Mouse (Mus musculus): ENCODE data around the gene Sh3rf3. TPM values are rescaled to one million over a fixed set of nuclear protein-coding genes. Genes with fewer than 3 reads are reported as not detected.

Sh3rf3 gene
- polyA plus RNA-seq, 1 experiment from 2014 or later: 0.03 TPM

GRCm38 (mm10) chr10:58995132-58995531 is 182.0 kb downstream of the Sh3rf3 start:
- H3K4me1 ChIP-seq (replicated peaks): no peaks in the 10 kb centered on the region
- ATAC-seq (ENCODE audit: insufficient read depth): no peak
- H3K36me3 ChIP-seq (replicated peaks): no peaks in the 10 kb centered on the region
- no peak overlapping the region for H3K4me2 ChIP-seq
- H3K27ac ChIP-seq (replicated peaks): no peak overlapping the region
- no peaks in the 10 kb centered on the region for H3K27me3 ChIP-seq
- no peak overlapping the region for H3K4me3 ChIP-seq (replicated peaks)
- H3K9ac ChIP-seq: no peak overlapping the region
- no peaks in the 10 kb centered on the region for H3K9me3 ChIP-seq (replicated peaks)
- WGBS (ENCODE audit: insufficient replicate concordance): 51% methylated on average over 3 of the region's 3 CpGs

DNA sequence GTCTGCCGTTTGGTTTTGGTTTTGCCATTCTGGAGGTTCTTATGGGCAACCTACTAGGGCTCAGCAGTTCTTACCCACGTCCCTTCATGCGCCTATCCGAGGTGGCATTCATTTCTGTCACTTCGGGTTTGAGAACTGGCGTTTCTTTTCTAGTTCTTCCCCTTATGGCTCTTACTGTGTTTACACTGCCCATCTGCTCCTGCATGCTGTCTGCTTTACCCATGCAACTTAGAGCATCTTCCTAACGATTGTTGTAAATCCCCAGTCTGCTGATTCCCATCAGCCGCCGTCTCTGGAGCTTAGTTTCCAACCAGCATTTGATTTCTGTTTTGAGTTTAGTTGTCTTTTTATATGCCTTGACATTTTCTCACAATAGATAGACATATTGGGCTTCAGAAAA is 189.2 kb downstream of the Sh3rf3 start:
- Histone ChIP-seq H3K36me3 (replicated peaks) (no peaks in the 10 kb centered on the region), H3K4me2 (no peak overlapping the region), H3K27me3 (no peaks in the 10 kb centered on the region), H3K9ac (no peak overlapping the region), H3K9me3 (replicated peaks) (no peaks in the 10 kb centered on the region), H3K4me1 (replicated peaks) (no peaks in the 10 kb centered on the region), H3K27ac (replicated peaks) (no peak overlapping the region), H3K4me3 (replicated peaks) (no peak overlapping the region)
- ATAC-seq (ENCODE audit: insufficient read depth): no peak
- 71% methylated on average over 9 of the region's 9 CpGs for WGBS (ENCODE audit: insufficient replicate concordance)

- no peak overlapping the region for H3K4me3 ChIP-seq (replicated peaks)
- no peaks in the 10 kb centered on the region for H3K36me3 ChIP-seq (replicated peaks)
- no peak overlapping the region for H3K27ac ChIP-seq (replicated peaks)
- H3K9me3 ChIP-seq (replicated peaks): no peaks in the 10 kb centered on the region
- WGBS (ENCODE audit: insufficient replicate concordance): 62% methylated on average over 7 of the region's 7 CpGs
- no peaks in the 10 kb centered on the region for H3K27me3 ChIP-seq
- H3K9ac ChIP-seq: no peak overlapping the region
- H3K4me1 ChIP-seq (replicated peaks): no peaks in the 10 kb centered on the region
- no peak for ATAC-seq (ENCODE audit: insufficient read depth)
- H3K4me2 ChIP-seq: no peak overlapping the region
Observed at GRCm38 (mm10) chr10:59011415-59011814, 198.3 kb downstream of the Sh3rf3 start.

DNA sequence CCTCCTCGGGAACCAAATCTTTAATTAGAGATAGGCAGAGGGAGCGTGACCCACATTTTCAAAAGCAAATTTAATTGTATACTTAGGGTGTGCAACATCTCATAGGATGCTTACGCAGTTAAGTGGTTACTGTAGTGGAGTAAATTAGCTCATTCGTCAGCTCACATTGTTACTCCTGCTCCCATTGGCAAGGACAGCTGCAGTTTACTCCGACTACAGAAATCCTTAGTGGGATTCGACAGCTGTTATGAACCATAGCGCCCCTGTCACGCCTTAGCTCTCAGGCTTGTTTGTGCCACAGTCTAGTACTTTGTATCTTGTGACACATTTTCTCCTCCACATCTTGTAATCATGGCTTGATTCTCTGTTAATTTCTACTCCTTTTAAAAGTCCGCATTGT is 200.5 kb downstream of the Sh3rf3 start:
- Histone ChIP-seq H3K9ac (no peak overlapping the region), H3K4me3 (replicated peaks) (no peak overlapping the region), H3K4me1 (replicated peaks) (no peaks in the 10 kb centered on the region), H3K4me2 (no peak overlapping the region), H3K27ac (replicated peaks) (no peak overlapping the region), H3K36me3 (replicated peaks) (no peaks in the 10 kb centered on the region), H3K9me3 (replicated peaks) (no peaks in the 10 kb centered on the region), H3K27me3 (no peaks in the 10 kb centered on the region)
- no peak for ATAC-seq (ENCODE audit: insufficient read depth)
- WGBS (ENCODE audit: insufficient replicate concordance): 68% methylated on average over 9 of the region's 9 CpGs

DNA sequence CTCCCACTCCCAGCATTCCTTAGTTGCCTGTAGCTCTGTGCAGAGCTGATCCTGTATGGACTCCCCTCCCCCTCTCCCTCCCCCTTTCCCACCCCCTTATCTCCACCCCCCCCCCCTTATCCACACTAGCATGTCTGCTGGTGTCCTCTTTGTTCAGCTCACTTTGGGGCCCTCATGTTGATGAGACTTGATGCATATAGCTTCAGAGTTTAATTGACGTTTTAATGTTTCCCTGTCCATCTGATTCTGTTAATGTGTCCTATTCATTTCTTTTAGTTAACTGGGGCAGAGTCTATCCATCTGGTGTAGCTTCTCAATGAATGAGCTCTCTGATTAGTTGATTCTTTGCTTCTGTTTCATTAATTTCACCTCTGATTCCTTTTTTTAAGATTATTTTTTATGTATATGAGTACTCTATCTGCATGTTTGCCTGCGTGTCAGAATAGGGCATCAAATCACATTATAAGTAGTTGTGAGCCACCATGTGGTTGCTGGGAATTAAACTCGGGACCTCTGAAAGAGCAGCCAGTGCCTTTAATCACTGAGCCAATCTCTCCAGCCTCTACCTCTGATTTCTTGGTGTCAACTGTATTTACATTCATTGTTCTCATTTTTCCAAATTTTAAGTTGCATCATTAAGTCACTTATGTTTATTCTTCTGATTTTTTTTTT is 206.3 kb downstream of the Sh3rf3 start:
- Histone ChIP-seq H3K9ac (no peak overlapping the region), H3K27me3 (no peaks in the 10 kb centered on the region), H3K4me1 (replicated peaks) (no peaks in the 10 kb centered on the region), H3K4me2 (no peak overlapping the region), H3K27ac (replicated peaks) (no peak overlapping the region), H3K4me3 (replicated peaks) (no peak overlapping the region), H3K9me3 (replicated peaks) (no peaks in the 10 kb centered on the region), H3K36me3 (replicated peaks) (no peaks in the 10 kb centered on the region)
- WGBS (ENCODE audit: insufficient replicate concordance): 42% methylated on average over 3 of the region's 3 CpGs
- no peak for ATAC-seq (ENCODE audit: insufficient read depth)

- Histone ChIP-seq H3K4me1 (replicated peaks) (no peaks in the 10 kb centered on the region), H3K4me2 (no peak overlapping the region), H3K9ac (no peak overlapping the region), H3K9me3 (replicated peaks) (no peaks in the 10 kb centered on the region), H3K36me3 (replicated peaks) (no peaks in the 10 kb centered on the region), H3K27ac (replicated peaks) (no peak overlapping the region), H3K4me3 (replicated peaks) (no peak overlapping the region), H3K27me3 (no peaks in the 10 kb centered on the region)
- no peak for ATAC-seq (ENCODE audit: insufficient read depth)
- WGBS (ENCODE audit: insufficient replicate concordance): 47% methylated on average over 4 of the region's 4 CpGs
Observed at GRCm38 (mm10) chr10:59050434-59050833, 237.3 kb downstream of the Sh3rf3 start.

DNA sequence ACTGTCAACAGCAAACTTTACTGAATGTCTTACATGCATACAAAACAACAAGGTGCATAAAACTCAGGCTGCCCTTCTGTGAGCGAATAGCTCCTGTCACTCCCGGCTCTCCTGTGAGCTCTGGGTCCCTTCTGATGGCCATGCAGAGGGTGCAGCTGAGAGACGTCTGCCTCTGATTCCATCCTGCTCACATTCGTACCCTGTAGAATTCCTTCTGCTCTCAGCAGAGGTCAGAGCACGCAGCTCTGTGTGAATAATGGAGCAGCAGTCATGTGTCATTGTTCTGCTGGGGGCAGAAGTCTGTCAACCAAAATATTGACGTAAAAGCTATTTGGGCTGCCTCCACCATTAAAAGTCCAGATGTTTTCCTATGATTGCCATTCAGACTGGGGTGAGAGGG is 243.1 kb downstream of the Sh3rf3 start:
- ATAC-seq (ENCODE audit: insufficient read depth): no peak
- no peaks in the 10 kb centered on the region for H3K9me3 ChIP-seq (replicated peaks)
- no peak overlapping the region for H3K27ac ChIP-seq (replicated peaks)
- 42% methylated on average over 6 of the region's 6 CpGs for WGBS (ENCODE audit: insufficient replicate concordance)
- no peak overlapping the region for H3K9ac ChIP-seq
- H3K4me1 ChIP-seq (replicated peaks): no peaks in the 10 kb centered on the region
- no peak overlapping the region for H3K4me2 ChIP-seq
- H3K36me3 ChIP-seq (replicated peaks): no peaks in the 10 kb centered on the region
- H3K27me3 ChIP-seq: no peaks in the 10 kb centered on the region
- H3K4me3 ChIP-seq (replicated peaks): no peak overlapping the region

GRCm38 (mm10) chr10:59066804-59067203 is 253.6 kb downstream of the Sh3rf3 start:
- Histone ChIP-seq H3K9ac (no peak overlapping the region), H3K27me3 (no peaks in the 10 kb centered on the region), H3K4me1 (replicated peaks) (no peaks in the 10 kb centered on the region), H3K9me3 (replicated peaks) (no peaks in the 10 kb centered on the region), H3K36me3 (replicated peaks) (no peaks in the 10 kb centered on the region), H3K27ac (replicated peaks) (no peak overlapping the region), H3K4me3 (replicated peaks) (no peak overlapping the region), H3K4me2 (no peak overlapping the region)
- WGBS (ENCODE audit: insufficient replicate concordance): 57% methylated on average over 6 of the region's 6 CpGs
- ATAC-seq (ENCODE audit: insufficient read depth): no peak

- H3K4me3 ChIP-seq (replicated peaks): no peak overlapping the region
- H3K9me3 ChIP-seq (replicated peaks): no peaks in the 10 kb centered on the region
- no peak for ATAC-seq (ENCODE audit: insufficient read depth)
- no peaks in the 10 kb centered on the region for H3K4me1 ChIP-seq (replicated peaks)
- no peaks in the 10 kb centered on the region for H3K36me3 ChIP-seq (replicated peaks)
- no peak overlapping the region for H3K4me2 ChIP-seq
- H3K27me3 ChIP-seq: no peaks in the 10 kb centered on the region
- 46% methylated on average over 4 of the region's 4 CpGs for WGBS (ENCODE audit: insufficient replicate concordance)
- no peak overlapping the region for H3K9ac ChIP-seq
- no peak overlapping the region for H3K27ac ChIP-seq (replicated peaks)
Observed at GRCm38 (mm10) chr10:59072827-59073226, 259.7 kb downstream of the Sh3rf3 start.

- H3K36me3 ChIP-seq (replicated peaks): no peaks in the 10 kb centered on the region
- H3K27ac ChIP-seq (replicated peaks): no peak overlapping the region
- no peaks in the 10 kb centered on the region for H3K9me3 ChIP-seq (replicated peaks)
- no peak overlapping the region for H3K9ac ChIP-seq
- no peak overlapping the region for H3K4me3 ChIP-seq (replicated peaks)
- ATAC-seq (ENCODE audit: insufficient read depth): no peak
- WGBS (ENCODE audit: insufficient replicate concordance): 66% methylated on average over 10 of the region's 10 CpGs
- H3K27me3 ChIP-seq: no peaks in the 10 kb centered on the region
- no peaks in the 10 kb centered on the region for H3K4me1 ChIP-seq (replicated peaks)
- no peak overlapping the region for H3K4me2 ChIP-seq
Observed at GRCm38 (mm10) chr10:59076681-59077080, 263.5 kb downstream of the Sh3rf3 start.

GRCm38 (mm10) chr10:59077909-59078308 is 264.8 kb downstream of the Sh3rf3 start:
- Histone ChIP-seq H3K4me3 (replicated peaks) (no peak overlapping the region), H3K4me2 (no peak overlapping the region), H3K4me1 (replicated peaks) (no peaks in the 10 kb centered on the region), H3K9ac (no peak overlapping the region), H3K36me3 (replicated peaks) (no peaks in the 10 kb centered on the region), H3K27ac (replicated peaks) (no peak overlapping the region), H3K27me3 (no peaks in the 10 kb centered on the region), H3K9me3 (replicated peaks) (no peaks in the 10 kb centered on the region)
- no peak for ATAC-seq (ENCODE audit: insufficient read depth)
- WGBS (ENCODE audit: insufficient replicate concordance): 79% methylated on average over 10 of the region's 10 CpGs

DNA sequence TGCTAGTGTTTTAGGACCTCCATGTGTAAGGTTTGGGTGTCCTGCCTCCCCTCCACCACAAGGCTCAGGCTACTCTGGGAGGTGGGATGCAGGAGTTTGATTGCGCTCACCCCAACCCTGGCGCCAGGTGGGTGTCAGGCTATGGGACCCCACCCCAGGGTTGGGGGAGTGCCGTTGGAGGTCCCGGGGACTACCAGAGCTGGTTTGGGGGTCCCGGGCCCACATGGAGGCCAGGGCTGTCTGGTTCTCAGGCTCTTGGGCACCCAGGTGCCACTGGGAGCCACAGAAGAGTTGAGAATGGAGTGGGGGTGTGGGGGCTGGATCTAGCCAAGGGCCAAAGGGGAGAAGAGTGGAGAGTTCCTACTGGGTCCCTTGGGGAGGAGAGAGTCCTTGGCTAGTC is 272.4 kb downstream of the Sh3rf3 start:
- Histone ChIP-seq H3K9ac (no peak overlapping the region), H3K4me2 (no peak overlapping the region), H3K27ac (replicated peaks) (no peak overlapping the region), H3K27me3 (no peaks in the 10 kb centered on the region), H3K9me3 (replicated peaks) (no peaks in the 10 kb centered on the region), H3K36me3 (replicated peaks) (no peaks in the 10 kb centered on the region), H3K4me3 (replicated peaks) (no peak overlapping the region), H3K4me1 (replicated peaks) (no peaks in the 10 kb centered on the region)
- no peak for ATAC-seq (ENCODE audit: insufficient read depth)
- WGBS (ENCODE audit: insufficient replicate concordance): 71% methylated on average over 5 of the region's 5 CpGs

Data from liver, embryonic 15.5 days (tissue).